Mouse (Mus musculus) embryonic facial prominence, embryonic 10.5 days (tissue): Measurements from ENCODE around the gene Rmnd5a. TPM values are rescaled to one million over a fixed set of nuclear protein-coding genes. Genes with fewer than 3 reads are reported as not detected.

Experiments
- DNase-seq: peaks from one replicate; pipeline ENCODE4 v3.0.0-alpha.2; 2017; ENCODE audit warnings: low spot score
- H3K27ac ChIP-seq: fragments of 300-500 bp; sonication (generic); replicated peaks from 2 replicates; pipeline ENCODE4 v1.5.1; 2016; ENCODE audit warnings: mild to moderate bottlenecking
- H3K27me3 ChIP-seq: fragments of 300-500 bp; sonication (generic); replicated peaks from 2 replicates; pipeline ENCODE4 v1.6.1; 2016; ENCODE audit warnings: low read depth, mild to moderate bottlenecking; ENCODE audit not compliant: poor library complexity, severe bottlenecking
- H3K36me3 ChIP-seq: fragments of 300-500 bp; sonication (generic); replicated peaks from 2 replicates; pipeline ENCODE4 v1.6.1; 2016; ENCODE audit warnings: mild to moderate bottlenecking, moderate library complexity
- H3K4me1 ChIP-seq: fragments of 300-500 bp; sonication (generic); 2 replicates; pipeline ENCODE4 v1.6.1; 2016
- H3K4me3 ChIP-seq: fragments of 300-500 bp; sonication (generic); 2 replicates; pipeline ENCODE4 v1.5.1; 2016; ENCODE audit warnings: mild to moderate bottlenecking, moderate library complexity
- H3K9me3 ChIP-seq: fragments of 300-500 bp; sonication (generic); 2 replicates; pipeline ENCODE4 v1.6.1; 2016; ENCODE audit warnings: mild to moderate bottlenecking
- WGBS: fragments of 180-500 bp; shearing (Covaris S2); methylation state at CpG from one replicate; pipeline ENCODE4 v1.1.7; 2016; 5-methylcytosine and 5-hydroxymethylcytosine counted together
- polyA plus RNA-seq: library from polyadenylated mRNA; unstranded; fragments of >200 nt; fragmentation: Nextera tagmentation; extraction: Ambion mirVana; gene quantifications from 2 replicates; pipeline ENCODE4 v1.2.1, GENCODE M21; 2016

Gene Rmnd5a
- polyA plus RNA-seq, 1 experiment from 2014 or later = 13.6 TPM

DNA sequence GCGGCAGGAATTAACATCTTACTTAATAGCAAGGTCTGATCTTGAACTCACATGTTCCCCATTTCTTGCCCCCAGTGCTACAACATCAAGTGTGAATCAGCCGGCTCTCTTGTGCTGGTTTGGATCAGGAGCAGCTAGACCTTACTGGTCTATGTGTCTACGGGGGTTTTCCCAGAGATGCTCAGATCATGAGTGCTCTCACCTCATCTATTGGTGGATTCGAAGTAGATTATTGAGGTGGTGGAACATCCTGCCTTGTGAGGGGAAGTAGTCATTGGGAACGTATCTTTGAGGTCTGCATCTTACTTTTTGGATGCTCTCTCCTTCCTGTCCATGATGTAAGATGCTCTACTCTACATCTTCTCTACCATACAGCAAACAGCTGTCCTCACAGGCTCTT lies 58.8 kb downstream of the Rmnd5a start:
- Histone ChIP-seq H3K36me3 (no peaks in the 10 kb centered on the region), H3K9me3 (0 out of 2 replicates have a peak, but pooled peaks cover 3% of the 10 kb centered on the region), H3K27ac (no peak overlapping the region), H3K27me3 (no peaks in the 10 kb centered on the region), H3K4me1 (no peaks in the 10 kb centered on the region), H3K4me3 (no peak overlapping the region)
- 90% methylated on average over 5 of the region's 5 CpGs for WGBS
- DNase-seq = no peak

DNA sequence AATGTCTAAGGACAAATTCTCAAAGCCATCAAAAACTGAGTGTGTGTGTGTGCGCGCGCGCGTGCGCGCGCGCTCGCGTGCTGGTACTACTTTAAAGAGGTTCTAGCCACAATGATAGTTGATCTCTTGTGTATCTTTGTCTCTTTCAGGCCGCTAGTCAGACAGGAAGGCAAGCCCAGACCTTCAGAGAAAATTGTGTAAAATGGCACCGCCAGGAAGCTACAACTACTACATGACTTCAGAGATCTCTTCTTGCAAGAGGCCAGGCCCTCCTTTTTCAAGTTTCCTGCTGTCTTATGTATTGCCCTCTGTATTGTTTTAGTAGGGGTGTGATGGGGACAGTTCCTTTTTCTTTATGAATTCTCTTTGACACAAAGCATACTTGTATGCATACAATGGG lies 63.7 kb downstream of the Rmnd5a start:
- Histone ChIP-seq H3K36me3 (no peaks in the 10 kb centered on the region), H3K27ac (no peak overlapping the region), H3K4me3 (no peak overlapping the region), H3K27me3 (no peaks in the 10 kb centered on the region), H3K4me1 (no peaks in the 10 kb centered on the region), H3K9me3 (0 out of 2 replicates have a peak, but pooled peaks cover 3% of the 10 kb centered on the region)
- WGBS = 96% methylated on average over 13 of the region's 13 CpGs
- DNase-seq = no peak

DNA sequence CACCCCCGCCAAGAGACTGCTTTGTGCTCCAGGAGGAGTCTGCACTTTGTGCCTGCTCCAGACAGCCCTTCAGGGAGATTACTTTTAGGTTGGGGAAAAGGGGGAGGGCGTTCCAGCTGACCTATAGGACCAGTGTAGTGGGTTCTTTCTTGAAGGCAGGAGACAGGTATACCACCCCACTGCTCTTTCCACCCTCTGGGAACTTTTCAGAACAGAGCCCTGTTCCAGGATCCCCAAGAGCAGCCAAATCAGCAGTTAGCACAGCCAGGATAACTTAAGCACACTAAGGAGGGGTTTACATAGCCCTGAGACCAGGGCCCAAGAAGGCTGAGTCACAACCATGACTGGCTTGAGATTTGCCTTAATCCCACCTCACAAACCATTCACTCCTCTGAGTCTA lies 65.5 kb downstream of the Rmnd5a start:
- H3K4me1 ChIP-seq = no peaks in the 10 kb centered on the region
- no peaks in the 10 kb centered on the region for H3K36me3 ChIP-seq
- 0 out of 2 replicates have a peak, but pooled peaks cover 3% of the 10 kb centered on the region for H3K9me3 ChIP-seq
- no peaks in the 10 kb centered on the region for H3K27me3 ChIP-seq
- no peak overlapping the region for H3K4me3 ChIP-seq
- no peak for DNase-seq
- H3K27ac ChIP-seq = no peak overlapping the region
- WGBS = 74% methylated on average over 2 of the region's 2 CpGs

DNA sequence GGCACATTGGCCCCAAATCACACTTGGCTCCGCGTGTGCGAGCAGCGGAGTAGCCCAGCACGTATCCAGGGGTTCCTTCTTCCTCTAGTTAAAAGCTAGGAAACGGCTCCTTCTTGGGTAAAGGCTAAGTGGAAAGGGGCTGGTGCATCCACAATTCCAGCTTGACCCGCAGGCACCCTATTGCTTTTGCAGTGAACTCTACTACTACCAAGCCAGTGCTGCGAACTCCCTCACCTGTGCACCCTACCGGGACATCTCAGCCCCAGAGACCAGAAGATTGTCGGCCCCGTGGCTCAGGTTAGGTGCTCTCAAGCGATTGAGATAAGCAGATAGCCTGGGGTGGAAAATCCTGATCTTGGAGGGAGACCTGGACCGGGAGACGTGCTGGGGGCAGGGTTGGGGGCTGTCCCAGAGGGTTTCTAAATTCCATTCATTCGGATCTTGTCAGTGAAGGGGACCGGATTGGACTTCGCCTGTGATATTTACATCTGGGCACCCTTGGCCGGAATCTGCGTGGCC lies 66.1 kb downstream of the Rmnd5a start:
- H3K27ac ChIP-seq = no peak overlapping the region
- no peaks in the 10 kb centered on the region for H3K4me1 ChIP-seq
- H3K9me3 ChIP-seq = 0 out of 2 replicates have a peak, but pooled peaks cover 3% of the 10 kb centered on the region
- no peak for DNase-seq
- 89% methylated on average over 19 of the region's 19 CpGs for WGBS
- H3K4me3 ChIP-seq = no peak overlapping the region
- no peaks in the 10 kb centered on the region for H3K27me3 ChIP-seq
- no peaks in the 10 kb centered on the region for H3K36me3 ChIP-seq

DNA sequence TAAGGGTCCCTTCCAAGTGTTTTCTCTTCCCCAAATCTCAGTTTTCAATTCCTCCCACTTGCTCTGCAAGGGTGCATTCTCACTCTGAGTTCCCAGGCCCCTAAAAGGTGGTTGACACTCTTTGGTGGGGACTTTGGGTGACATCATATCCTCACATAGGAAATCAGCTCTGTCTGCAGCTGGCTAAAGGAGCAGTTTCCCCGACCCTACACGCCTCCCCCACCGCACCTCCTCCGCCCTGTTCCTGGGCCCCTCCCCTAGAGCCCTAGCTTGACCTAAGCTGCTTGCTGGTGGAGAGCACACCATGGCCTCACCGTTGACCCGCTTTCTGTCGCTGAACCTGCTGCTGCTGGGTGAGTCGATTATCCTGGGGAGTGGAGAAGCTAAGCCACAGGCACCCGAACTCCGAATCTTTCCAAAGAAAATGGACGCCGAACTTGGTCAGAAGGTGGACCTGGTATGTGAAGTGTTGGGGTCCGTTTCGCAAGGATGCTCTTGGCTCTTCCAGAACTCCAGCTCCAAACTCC lies 67.1 kb downstream of the Rmnd5a start, which contains the start of gene Cd8a:
Gene Cd8a (plus strand): TSS at position 179 of the 527 bp plus-strand sequence.
- 0 out of 2 replicates have a peak, but pooled peaks cover 3% of the 10 kb centered on the region for H3K9me3 ChIP-seq
- no peaks in the 10 kb centered on the region for H3K36me3 ChIP-seq
- H3K27ac ChIP-seq = no peak within 1 kb of the TSS
- no peaks in the 10 kb centered on the region for H3K27me3 ChIP-seq
- 82% methylated on average over 14 of the region's 14 CpGs for WGBS
- no peaks in the 10 kb centered on the region for H3K4me1 ChIP-seq
- DNase-seq = no peak
- H3K4me3 ChIP-seq = no peak within 1 kb of the TSS

DNA sequence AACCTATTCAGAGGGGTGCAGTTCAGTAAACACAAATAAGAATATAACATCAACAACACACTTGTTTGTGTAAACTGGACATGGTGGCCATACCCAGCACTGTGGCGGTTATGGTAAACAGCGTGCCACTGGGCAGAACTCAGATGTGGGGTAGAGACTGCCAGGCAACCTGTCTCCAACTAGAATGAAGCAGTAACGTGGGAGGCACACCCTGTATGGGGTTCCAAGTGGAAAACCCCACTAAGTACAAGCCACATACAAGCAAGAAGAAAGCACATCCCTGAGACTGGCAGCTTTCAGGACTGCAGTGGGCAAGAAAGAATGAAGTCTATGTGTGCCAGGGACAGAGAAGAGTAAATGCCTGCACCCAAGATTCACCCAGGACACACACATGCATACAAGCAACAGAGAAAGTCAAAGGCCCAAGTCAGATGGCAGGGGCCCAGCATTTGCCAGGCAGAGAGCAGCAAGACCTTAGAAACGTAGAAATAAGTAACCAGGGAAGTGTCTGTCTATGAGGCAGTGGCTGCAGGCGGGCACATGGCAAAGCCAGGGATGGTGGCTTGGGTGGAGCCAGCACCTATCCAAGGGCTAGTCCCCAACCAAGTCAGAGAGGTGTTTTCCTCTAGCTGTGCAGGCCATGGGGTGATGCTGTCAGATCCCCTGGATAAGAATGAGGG lies 68.3 kb downstream of the Rmnd5a start:
- Histone ChIP-seq H3K36me3 (no peaks in the 10 kb centered on the region), H3K9me3 (0 out of 2 replicates have a peak, but pooled peaks cover under 1% of the 10 kb centered on the region), H3K4me1 (no peaks in the 10 kb centered on the region), H3K27me3 (no peaks in the 10 kb centered on the region), H3K27ac (no peak overlapping the region), H3K4me3 (no peak overlapping the region)
- 86% methylated on average over 5 of the region's 5 CpGs for WGBS
- no peak for DNase-seq

DNA sequence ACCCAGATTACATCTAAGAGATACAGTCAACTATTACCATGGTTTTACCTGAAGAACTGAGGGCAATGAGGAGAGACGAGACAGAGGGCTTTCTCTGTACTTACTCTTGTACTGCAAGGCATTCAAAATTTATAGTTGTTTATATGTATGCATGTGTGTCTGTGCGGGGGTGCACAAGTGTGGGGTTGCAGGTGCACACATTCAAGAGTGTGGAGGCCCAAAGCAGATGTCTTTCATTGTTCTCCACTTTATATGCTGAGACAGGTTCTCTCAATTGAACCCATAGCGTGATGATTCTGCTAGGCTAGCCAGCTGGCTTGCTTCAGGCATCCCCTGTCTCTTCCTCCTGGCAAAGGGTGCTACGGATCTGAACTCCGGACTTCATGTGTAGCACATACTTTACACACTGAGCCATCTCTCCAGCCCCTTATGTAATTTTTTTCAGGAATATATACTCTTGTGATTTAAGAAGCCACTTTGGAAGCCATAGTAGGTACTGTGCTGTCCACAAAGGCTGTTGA lies 69.3 kb downstream of the Rmnd5a start:
- Histone ChIP-seq H3K4me1 (no peaks in the 10 kb centered on the region), H3K4me3 (no peak overlapping the region), H3K27ac (no peak overlapping the region), H3K36me3 (no peaks in the 10 kb centered on the region), H3K27me3 (no peaks in the 10 kb centered on the region), H3K9me3 (no peaks in the 10 kb centered on the region)
- 89% methylated on average over 5 of the region's 5 CpGs for WGBS
- no peak for DNase-seq

DNA sequence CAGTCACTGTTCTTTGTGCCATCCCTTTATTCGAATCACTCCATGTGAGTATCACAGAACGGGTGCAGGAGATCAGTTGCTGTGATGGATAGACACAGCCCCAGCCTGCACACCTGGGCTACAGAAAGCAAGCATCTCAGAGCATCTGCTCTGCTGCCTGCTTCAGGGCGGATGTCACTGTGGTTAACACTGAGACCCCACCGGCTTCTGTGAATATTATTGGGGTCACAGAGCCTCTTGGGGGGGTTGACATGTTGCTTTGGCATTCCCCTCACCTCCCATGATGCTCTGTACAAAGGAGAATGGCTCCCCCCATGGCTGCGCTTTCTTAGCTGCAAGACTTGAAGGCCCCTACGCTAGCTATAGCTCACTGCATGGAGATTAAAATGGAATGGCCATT lies 71.0 kb downstream of the Rmnd5a start:
- no peak overlapping the region for H3K4me3 ChIP-seq
- DNase-seq = no peak
- H3K27me3 ChIP-seq = no peaks in the 10 kb centered on the region
- 92% methylated on average over 6 of the region's 6 CpGs for WGBS
- H3K36me3 ChIP-seq = no peaks in the 10 kb centered on the region
- H3K4me1 ChIP-seq = no peaks in the 10 kb centered on the region
- H3K9me3 ChIP-seq = no peaks in the 10 kb centered on the region
- H3K27ac ChIP-seq = no peak overlapping the region

DNA sequence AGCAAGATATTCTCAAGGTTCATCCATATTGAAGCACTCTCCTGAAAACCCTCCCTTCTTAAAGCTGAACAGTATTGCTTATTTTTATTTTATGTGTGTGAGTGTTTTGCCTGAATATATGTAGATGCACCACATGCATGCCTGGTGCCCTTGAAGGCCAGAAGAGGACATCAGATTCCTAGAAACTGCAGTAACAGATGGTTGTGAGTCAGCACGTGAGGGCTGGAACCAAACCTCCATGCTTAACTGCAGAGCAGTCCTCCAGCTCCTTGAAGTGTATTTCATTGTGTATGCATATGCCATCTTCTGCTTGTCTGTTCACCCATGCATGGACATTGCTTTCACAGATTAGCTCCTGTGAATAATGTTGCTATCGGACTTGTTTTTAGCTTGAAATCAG lies 76.4 kb downstream of the Rmnd5a start:
- H3K9me3 ChIP-seq = no peaks in the 10 kb centered on the region
- 85% methylated on average over 2 of the region's 2 CpGs for WGBS
- no peak for DNase-seq

DNA sequence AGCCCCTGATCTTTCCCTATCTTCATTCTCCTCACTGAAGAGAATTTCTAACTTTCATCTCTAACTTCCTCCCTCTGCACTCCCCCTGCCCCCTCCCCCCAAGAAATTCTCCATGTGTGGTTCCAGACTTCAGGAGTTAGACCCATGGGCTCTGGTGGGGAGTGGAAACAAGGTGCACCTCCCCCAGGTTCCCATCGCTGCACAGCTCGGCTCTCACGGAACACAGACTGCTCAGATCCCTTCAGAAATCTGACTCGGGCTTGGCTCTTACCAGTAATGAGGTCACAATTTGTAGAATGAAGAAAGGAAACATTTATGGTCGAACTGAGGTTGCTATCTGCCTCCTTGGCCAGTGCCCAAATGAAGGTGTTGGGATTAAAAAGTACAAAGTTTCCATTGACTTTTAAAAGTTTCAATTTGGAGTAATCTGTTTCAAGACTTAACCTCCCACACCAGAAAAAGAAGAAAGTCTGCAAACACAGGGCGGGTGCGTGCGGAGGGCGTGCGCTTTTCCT lies 79.2 kb downstream of the Rmnd5a start:
- Histone ChIP-seq H3K36me3 (no peaks in the 10 kb centered on the region), H3K27me3 (no peaks in the 10 kb centered on the region), H3K4me1 (no peaks in the 10 kb centered on the region), H3K27ac (no peak overlapping the region), H3K9me3 (no peaks in the 10 kb centered on the region), H3K4me3 (no peak overlapping the region)
- WGBS = 85% methylated on average over 10 of the region's 10 CpGs
- DNase-seq = no peak

More for the DNA sequence above, 76.4 kb downstream of the Rmnd5a start:
- H3K27me3 ChIP-seq = no peaks in the 10 kb centered on the region
- H3K4me3 ChIP-seq = no peak overlapping the region
- H3K4me1 ChIP-seq = no peaks in the 10 kb centered on the region
- H3K27ac ChIP-seq = no peak overlapping the region
- no peaks in the 10 kb centered on the region for H3K36me3 ChIP-seq

DNA sequence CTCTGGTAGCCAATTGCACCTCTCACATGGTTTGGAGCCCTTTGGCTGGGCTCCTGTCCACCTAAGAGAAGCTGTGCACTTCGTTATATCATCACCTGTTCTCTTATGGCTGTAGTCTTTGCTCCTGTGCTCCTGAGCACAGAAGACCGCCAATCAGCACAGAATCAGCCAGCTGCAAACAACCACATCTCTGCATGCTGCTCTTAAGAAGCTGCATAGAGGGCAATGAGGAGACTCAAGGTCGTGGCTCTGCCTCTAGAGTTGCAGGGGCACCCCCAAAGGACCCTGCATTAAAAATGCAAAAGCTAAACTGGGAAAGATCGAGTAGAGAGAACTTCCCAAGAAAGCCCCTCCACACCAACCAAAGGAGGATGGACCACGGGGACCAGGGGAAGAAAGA lies 79.7 kb downstream of the Rmnd5a start:
- Histone ChIP-seq H3K27ac (no peak overlapping the region), H3K36me3 (no peaks in the 10 kb centered on the region), H3K9me3 (no peaks in the 10 kb centered on the region), H3K27me3 (no peaks in the 10 kb centered on the region), H3K4me1 (no peaks in the 10 kb centered on the region), H3K4me3 (no peak overlapping the region)
- 64% methylated on average over 5 of the region's 5 CpGs for WGBS
- no peak for DNase-seq

DNA sequence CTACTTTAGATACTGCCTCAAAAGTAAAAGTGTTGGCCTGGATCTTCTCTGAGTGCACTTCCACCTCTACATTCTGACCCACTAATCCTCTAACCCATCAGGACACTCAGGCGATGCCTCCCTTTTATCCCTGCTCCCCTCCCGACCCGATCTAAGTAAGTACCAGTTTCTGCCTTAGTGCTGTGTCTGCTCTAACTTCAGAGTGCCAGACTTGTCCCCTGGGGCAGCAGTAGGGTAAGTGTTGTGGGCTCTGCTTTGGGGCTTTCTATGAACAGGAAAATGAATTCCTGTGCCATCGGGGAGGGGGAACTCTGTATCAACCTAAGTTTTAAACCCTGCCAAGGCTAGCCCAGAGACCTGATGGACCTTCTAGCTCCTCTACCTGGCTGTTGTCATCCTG lies 80.2 kb downstream of the Rmnd5a start:
- Histone ChIP-seq H3K27ac (no peak overlapping the region), H3K27me3 (no peaks in the 10 kb centered on the region), H3K9me3 (no peaks in the 10 kb centered on the region), H3K36me3 (no peaks in the 10 kb centered on the region), H3K4me1 (no peaks in the 10 kb centered on the region), H3K4me3 (no peak overlapping the region)
- WGBS = 73% methylated on average over 4 of the region's 4 CpGs
- no peak for DNase-seq

DNA sequence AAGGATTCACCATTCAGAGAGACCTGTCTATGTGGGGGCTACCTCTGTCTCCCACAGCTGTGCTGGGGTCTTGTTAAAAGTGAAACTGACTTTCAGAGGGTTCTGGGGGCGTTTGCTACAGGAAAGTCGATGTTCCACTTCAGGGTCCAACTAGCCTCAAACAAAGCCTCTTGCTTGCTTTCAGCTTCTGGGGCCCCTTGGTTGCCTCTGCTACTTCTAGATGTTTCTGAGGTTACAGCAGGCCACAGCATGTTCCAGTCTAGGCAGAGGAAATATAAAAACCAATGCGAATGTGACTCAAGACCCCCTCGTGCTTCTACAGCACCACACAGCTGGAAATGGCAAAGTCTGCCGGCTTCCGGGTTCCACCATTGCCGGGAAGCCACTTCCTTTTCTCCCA lies 82.9 kb downstream of the Rmnd5a start:
- Histone ChIP-seq H3K4me1 (no peaks in the 10 kb centered on the region), H3K36me3 (no peaks in the 10 kb centered on the region), H3K27me3 (no peaks in the 10 kb centered on the region), H3K9me3 (no peaks in the 10 kb centered on the region), H3K4me3 (no peak overlapping the region), H3K27ac (no peak overlapping the region)
- DNase-seq = no peak
- WGBS = 90% methylated on average over 7 of the region's 7 CpGs
